Mouse (Mus musculus) heart, embryonic 11.5 days (tissue): ENCODE data around the gene Gsc. TPM values are rescaled to one million over a fixed set of nuclear protein-coding genes. Genes with fewer than 3 reads are reported as not detected.
"Not testable (repeated sequence)": the region's sequence is repeated elsewhere in the genome, so short reads cannot be mapped to it uniquely, and the experiment has no call there.

Experiments
- ATAC-seq: fragments of 200-750 bp; cut with Nextera tagmentation; replicated peaks from 2 replicates; pipeline ENCODE4 v1.8.0; 2017; ENCODE audit warnings: moderate library complexity; ENCODE audit not compliant: insufficient number of reproducible peaks, low FRiP score, low TSS enrichment
- H3K27ac ChIP-seq: fragments of 300-500 bp; sonication (generic); 2 replicates; pipeline ENCODE4 v1.5.1; 2014; ENCODE audit warnings: mild to moderate bottlenecking, low read depth, low read length
- H3K27me3 ChIP-seq: fragments of 300-500 bp; sonication (generic); 2 replicates; pipeline ENCODE4 v1.6.1; 2014; ENCODE audit warnings: mild to moderate bottlenecking, low read length, mixed read lengths; ENCODE audit not compliant: control insufficient read depth, insufficient read depth
- H3K36me3 ChIP-seq: fragments of 300-500 bp; sonication (generic); 2 replicates; pipeline ENCODE4 v1.6.1; 2014; ENCODE audit warnings: mild to moderate bottlenecking, low read length, moderate library complexity, mixed read lengths; ENCODE audit not compliant: control insufficient read depth, insufficient read depth
- H3K4me1 ChIP-seq: fragments of 300-500 bp; sonication (generic); 2 replicates; pipeline ENCODE4 v1.6.1; 2014; ENCODE audit warnings: low read length; ENCODE audit not compliant: control insufficient read depth, insufficient read depth
- H3K4me2 ChIP-seq: fragments of 300-500 bp; sonication (generic); 2 replicates; pipeline ENCODE4 v1.6.1; 2014; ENCODE audit warnings: mild to moderate bottlenecking, moderate library complexity
- H3K4me3 ChIP-seq: fragments of 300-500 bp; sonication (generic); 2 replicates; pipeline ENCODE4 v1.5.1; 2014; ENCODE audit warnings: low read depth, low read length
- H3K9ac ChIP-seq: fragments of 300-500 bp; sonication (generic); 2 replicates; pipeline ENCODE4 v1.6.1; 2014; ENCODE audit warnings: mild to moderate bottlenecking, low read depth, low read length, moderate library complexity
- H3K9me3 ChIP-seq: fragments of 300-500 bp; sonication (generic); replicated peaks from 2 replicates; pipeline ENCODE4 v1.6.1; 2016; ENCODE audit warnings: low read length; ENCODE audit not compliant: control insufficient read depth
- WGBS: fragments of 180-500 bp; shearing (Covaris S2); extraction: QIAGEN DNeasy Blood & Tissue Kit; methylation state at CpG from one replicate; pipeline ENCODE4 v1.1.7; 2014; ENCODE audit not compliant: insufficient replicate concordance; 5-methylcytosine and 5-hydroxymethylcytosine counted together
- polyA plus RNA-seq: library from polyadenylated mRNA; unstranded; fragments of >200 nt; fragmentation: Nextera tagmentation; extraction: Ambion mirVana; gene quantifications from 2 replicates; pipeline ENCODE4 v1.2.1, GENCODE M21; 2014

Gene Gsc
- polyA plus RNA-seq, 1 experiment from 2014 or later: 1.5 TPM

DNA sequence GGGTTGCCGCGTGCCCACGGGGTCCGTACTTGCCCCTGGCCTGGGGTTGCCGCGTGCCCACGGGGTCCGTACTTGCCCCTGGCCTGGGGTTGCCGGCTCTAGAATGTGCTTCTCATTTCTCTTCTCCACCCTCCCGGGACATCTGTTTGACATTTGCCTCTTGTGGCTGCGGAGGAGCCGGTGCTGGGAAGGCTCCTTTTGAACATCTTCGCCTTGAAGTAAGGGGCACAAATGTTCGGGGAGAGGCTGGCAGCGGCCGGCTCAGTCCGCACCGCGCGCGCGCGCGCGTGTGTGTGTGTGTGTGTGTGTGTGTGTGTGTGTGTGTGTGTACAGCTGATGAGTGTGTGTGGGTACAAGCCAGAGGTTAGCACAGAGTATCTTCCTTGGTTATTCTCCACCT lies 26.1 kb downstream of the Gsc start:
- not testable (repeated sequence) for H3K36me3 ChIP-seq, H3K27me3 ChIP-seq, H3K9ac ChIP-seq, H3K4me2 ChIP-seq, H3K4me1 ChIP-seq, H3K27ac ChIP-seq, H3K4me3 ChIP-seq, ATAC-seq, H3K9me3 ChIP-seq
- WGBS: 77% methylated on average over 25 of the region's 25 CpGs

DNA sequence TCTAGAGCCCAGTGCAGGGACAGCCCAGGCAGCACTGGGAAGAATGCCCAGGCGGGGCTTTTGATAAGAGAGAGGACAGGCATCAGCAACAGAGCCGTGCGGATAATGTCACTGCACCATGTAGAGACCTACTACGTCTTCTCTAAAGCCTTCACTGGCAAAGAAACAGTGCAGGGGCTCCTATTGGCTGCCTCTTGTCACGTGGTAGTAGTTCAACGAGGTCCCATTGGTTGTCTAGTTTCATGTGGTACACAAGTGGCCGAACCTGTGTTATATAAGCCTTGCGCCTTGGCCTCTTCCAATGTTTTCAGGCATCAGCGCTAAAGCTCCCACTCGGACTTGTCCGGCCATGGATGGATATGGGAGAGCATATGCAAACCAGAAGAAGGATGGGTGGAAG lies 29.4 kb downstream of the Gsc start:
- WGBS: 72% methylated on average over 11 of the region's 11 CpGs
- H3K9me3 ChIP-seq: no peaks in the 10 kb centered on the region
- no peak overlapping the region for H3K4me3 ChIP-seq
- no peaks in the 10 kb centered on the region for H3K4me1 ChIP-seq
- no peak for ATAC-seq
- H3K36me3 ChIP-seq: no peaks in the 10 kb centered on the region
- peaks cover 4% of the 10 kb centered on the region; the same call in 1 of the 2 replicates for H3K27me3 ChIP-seq
- no peak overlapping the region for H3K4me2 ChIP-seq
- no peak overlapping the region for H3K9ac ChIP-seq
- H3K27ac ChIP-seq: no peak overlapping the region

DNA sequence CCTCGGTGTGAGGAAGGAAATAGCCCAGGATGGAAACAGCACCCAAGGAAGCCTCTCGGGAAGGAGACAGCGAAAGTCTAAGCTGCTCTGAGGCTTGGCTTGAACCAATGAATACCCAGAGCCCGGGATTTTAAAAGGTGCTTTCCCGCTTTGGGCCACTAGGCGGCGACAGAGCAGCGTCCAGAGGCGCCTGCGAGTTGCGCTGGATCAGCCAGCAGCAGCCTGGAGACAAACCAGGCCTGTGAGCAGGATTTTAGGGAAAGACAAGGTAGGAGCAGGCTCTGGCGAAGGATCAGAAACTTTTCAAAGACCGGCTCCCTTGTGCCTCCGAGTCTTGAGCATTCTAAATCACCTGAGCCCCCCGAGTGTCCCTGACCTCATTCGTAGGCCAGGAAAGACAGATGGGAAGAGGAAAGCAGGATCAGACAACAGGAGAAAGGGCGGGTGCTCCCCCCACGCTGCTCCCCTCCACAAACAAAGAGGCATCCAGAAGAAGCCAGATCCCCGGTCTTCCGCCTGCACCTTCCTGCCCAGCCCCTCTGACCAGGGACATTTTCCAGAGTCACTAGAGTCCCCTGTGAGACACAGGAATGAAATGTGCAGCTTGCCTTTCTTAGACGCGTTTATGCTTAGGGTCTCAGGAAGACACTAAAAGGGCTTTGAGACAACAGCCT lies 32.9 kb downstream of the Gsc start:
- no peak; the same call in 1 of the 2 replicates for ATAC-seq
- no peaks in the 10 kb centered on the region for H3K9me3 ChIP-seq
- H3K4me1 ChIP-seq: no peaks in the 10 kb centered on the region
- no peak overlapping the region for H3K27ac ChIP-seq
- no peaks in the 10 kb centered on the region for H3K36me3 ChIP-seq
- H3K4me3 ChIP-seq: no peak overlapping the region
- peak overlapping the region; percentile 32 for H3K4me2 ChIP-seq
- WGBS: 7% methylated on average over 22 of the region's 22 CpGs
- H3K9ac ChIP-seq: peak overlapping the region; percentile 52
- H3K27me3 ChIP-seq: peaks cover 8% of the 10 kb centered on the region; the same call in 1 of the 2 replicates

DNA sequence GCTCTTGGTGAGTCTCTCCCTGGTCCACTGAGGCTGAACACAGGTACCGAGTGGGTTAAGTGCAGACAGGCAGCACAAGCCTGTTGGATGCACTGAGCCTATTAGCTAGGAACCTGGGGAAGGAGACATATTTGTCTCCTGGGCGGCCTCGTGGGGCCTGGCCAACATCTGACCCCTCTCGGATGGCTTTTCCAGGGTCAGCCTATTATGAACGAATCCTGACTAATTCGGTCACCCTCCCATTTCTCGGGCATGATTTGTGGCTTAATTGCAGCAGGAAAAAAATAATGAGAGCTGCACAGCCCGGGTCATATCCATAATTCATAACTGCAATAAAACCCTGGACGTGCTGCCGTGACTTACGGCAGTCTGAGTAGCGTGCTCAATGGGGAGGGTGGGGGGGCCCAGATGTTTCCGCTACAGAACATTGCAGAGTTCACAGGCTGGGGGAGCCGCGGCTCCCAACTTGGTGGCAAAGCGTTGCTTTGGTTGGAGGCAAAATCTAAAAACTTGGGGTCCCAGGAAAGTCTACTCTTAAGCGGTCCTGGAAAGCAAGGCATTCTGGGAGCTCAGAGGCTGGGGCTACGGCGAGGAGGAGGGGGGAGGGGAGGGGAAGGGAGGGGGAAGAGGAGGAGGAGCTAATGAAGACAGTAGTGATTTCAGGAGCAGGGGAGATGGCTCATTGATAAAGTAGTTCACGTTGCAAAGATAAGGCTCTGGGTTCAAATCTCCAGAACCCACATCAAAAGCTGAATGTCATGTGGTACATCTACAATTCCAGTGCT lies 39.0 kb downstream of the Gsc start:
- Histone ChIP-seq H3K27me3 (peaks cover 4% of the 10 kb centered on the region; the same call in 1 of the 2 replicates), H3K9me3 (no peaks in the 10 kb centered on the region), H3K4me1 (no peaks in the 10 kb centered on the region), H3K4me3 (no peak overlapping the region), H3K9ac (no peak overlapping the region), H3K27ac (no peak overlapping the region), H3K36me3 (no peaks in the 10 kb centered on the region), H3K4me2 (no peak overlapping the region)
- whole genome bisulfite sequencing: 79% methylated on average over 20 of the region's 20 CpGs
- ATAC-seq: no peak

DNA sequence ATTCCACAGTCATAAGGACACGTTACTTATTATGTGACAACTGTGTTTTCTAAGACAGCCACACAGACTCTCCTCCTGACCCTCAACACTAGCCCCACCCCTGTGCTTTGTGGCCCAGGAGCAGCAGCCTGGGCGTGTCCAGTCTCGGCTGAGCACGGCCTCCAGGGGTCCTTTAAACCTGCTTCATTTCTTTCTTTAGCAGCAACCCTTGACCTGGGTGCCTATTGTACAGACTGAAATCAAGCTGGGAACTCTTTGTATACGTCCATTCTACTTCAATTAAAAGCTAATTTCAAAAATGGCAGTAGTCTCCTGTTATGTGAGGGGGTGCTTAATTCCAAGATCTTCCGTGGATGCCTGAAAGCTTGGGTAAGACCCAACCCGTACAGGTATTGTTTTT lies 39.9 kb downstream of the Gsc start:
- Histone ChIP-seq H3K4me3 (no peak overlapping the region), H3K9ac (no peak overlapping the region), H3K27me3 (no peaks in the 10 kb centered on the region; the same call in 1 of the 2 replicates), H3K9me3 (no peaks in the 10 kb centered on the region), H3K4me1 (no peaks in the 10 kb centered on the region), H3K27ac (no peak overlapping the region), H3K36me3 (no peaks in the 10 kb centered on the region), H3K4me2 (no peak overlapping the region)
- no peak for ATAC-seq
- WGBS: 56% methylated on average over 7 of the region's 7 CpGs

DNA sequence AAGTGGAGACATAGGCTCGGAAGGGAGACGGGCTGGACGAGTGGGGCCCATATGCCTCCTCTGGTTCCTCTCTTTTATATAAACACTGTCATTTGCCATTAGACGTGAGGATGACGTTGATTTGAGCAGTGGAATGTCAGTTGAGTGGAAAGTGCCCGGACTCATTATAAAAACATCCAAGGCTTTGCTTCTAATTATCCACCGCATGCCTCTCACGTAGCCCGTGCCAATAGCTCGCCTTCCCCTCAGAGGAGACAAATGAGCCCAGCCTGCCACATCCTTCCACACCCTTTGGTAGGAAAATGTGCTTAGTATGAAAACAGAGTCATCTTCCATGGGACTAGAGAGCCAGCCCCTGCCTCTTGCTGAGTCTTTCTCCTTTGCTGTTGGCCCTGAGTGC lies 41.8 kb downstream of the Gsc start:
- Histone ChIP-seq H3K9me3 (no peaks in the 10 kb centered on the region), H3K4me3 (no peak overlapping the region), H3K36me3 (no peaks in the 10 kb centered on the region), H3K27ac (no peak overlapping the region), H3K4me1 (no peaks in the 10 kb centered on the region), H3K27me3 (peaks cover under 1% of the 10 kb centered on the region), H3K9ac (no peak overlapping the region), H3K4me2 (no peak overlapping the region)
- no peak for ATAC-seq
- 74% methylated on average over 10 of the region's 10 CpGs for WGBS

DNA sequence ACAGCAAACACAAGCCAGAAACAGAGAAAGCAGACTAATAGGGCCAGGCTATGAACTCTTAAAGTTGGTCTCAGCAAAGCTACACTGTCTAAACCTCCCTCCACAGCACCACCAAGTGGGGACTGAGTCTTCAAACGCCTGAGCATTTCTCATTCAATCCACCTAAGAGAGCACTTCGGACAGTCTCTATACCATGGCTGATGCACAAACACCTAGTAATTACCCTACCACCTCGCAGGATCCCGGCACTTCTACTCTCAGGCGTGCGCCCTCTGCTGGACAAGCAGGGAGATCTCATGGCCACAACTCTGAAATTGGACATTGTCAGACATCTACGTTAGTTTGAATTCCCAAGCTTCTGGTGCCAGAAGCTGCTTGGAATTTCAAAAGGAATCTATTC lies 46.2 kb downstream of the Gsc start:
- Histone ChIP-seq H3K9ac (no peak overlapping the region), H3K4me3 (no peak overlapping the region), H3K9me3 (no peaks in the 10 kb centered on the region), H3K27ac (no peak overlapping the region), H3K27me3 (peaks cover 8% of the 10 kb centered on the region), H3K4me2 (no peak overlapping the region), H3K36me3 (no peaks in the 10 kb centered on the region), H3K4me1 (no peaks in the 10 kb centered on the region)
- no peak for ATAC-seq
- WGBS: 6% methylated on average over 7 of the region's 7 CpGs

DNA sequence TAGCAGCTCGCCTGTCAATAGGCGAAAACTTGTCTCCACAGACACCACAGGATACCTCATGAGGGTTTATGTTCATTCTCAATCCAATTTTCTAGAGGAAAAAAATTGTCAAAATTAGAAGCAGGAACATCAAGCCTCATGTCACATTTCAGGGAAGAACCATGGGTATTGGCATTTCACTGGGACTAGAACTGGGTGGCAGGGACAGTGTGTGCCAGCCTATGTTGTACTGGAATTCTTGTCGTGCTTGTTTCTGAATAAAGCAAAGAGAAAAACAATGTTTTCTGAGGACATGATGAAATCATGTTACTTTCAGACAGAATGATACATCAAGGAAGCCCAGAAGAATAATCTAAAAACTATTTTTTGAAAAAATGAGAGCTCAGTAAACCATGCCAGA lies 47.5 kb downstream of the Gsc start:
- Histone ChIP-seq H3K9me3 (no peaks in the 10 kb centered on the region), H3K4me2 (no peak overlapping the region), H3K27ac (no peak overlapping the region), H3K4me1 (no peaks in the 10 kb centered on the region), H3K36me3 (no peaks in the 10 kb centered on the region), H3K4me3 (no peak overlapping the region), H3K9ac (no peak overlapping the region), H3K27me3 (peaks cover 13% of the 10 kb centered on the region)
- WGBS: 73% methylated on average over 3 of the region's 3 CpGs
- no peak for ATAC-seq
